Mouse (Mus musculus) G1E (cell line): ENCODE measurements at regions not wholly inside any gene's neighbourhood (a gene's known extent, or its start where the extent isn't known, plus 50 kb on each side); places are given as distances from the start of the nearest gene placed in this dataset.

ENCODE experiments used
- CTCF ChIP-seq: IDR thresholded peaks from 2 replicates; pipeline ENCODE4 v1.5.1; 2012; ENCODE audit warnings: low read depth, low read length, inconsistent platforms, mixed read lengths
- GATA1 ChIP-seq: IDR thresholded peaks from 2 replicates; pipeline ENCODE4 v1.6.1; 2012; ENCODE audit warnings: borderline replicate concordance, low read length, inconsistent platforms, mixed read lengths
- GATA2 ChIP-seq: IDR thresholded peaks from 2 replicates; pipeline ENCODE4 v1.6.1; 2012; ENCODE audit warnings: low read depth, low read length, inconsistent platforms, borderline replicate concordance
- POLR2AphosphoS5 ChIP-seq: IDR thresholded peaks from 2 replicates; pipeline ENCODE4 v1.6.1; 2012; ENCODE audit warnings: low read depth, low read length, inconsistent platforms; ENCODE audit not compliant: insufficient replicate concordance
- TAL1 ChIP-seq: conservative IDR thresholded peaks from 2 replicates; pipeline ENCODE4 v1.6.1; 2012; ENCODE audit warnings: low read depth, low read length, inconsistent platforms, mixed read lengths

DNA sequence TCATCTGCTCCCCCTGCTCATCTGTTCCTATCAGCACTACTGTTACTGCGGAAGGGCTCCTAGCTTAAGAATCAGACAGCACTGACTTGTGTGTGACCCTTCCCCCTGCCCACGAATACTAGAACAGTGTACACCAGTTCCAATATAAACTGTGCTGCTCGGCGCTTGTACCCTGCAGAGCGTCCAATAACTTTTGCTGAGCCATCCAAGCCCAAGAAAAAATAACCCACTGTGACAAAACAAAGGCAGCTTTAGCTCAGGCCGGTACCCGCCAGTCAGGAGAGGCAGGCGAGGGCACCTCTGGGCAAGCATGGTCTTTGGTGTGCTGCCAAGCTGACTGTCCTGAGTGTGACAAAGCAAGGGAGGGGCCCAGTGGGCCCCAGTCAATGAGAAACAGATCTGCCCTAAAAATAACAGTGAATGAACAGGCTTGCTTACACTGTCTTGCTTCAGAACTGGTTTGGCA lies 185.0 kb upstream of the Sesn3 start:
- TF ChIP-seq CTCF (no peak), GATA2 (no peak), POLR2AphosphoS5 (no peak), GATA1 (no peak), TAL1 (no peak)
